9 mouse cellular contexts compared by ENCODE assay signal in the genomic region with DNA sequence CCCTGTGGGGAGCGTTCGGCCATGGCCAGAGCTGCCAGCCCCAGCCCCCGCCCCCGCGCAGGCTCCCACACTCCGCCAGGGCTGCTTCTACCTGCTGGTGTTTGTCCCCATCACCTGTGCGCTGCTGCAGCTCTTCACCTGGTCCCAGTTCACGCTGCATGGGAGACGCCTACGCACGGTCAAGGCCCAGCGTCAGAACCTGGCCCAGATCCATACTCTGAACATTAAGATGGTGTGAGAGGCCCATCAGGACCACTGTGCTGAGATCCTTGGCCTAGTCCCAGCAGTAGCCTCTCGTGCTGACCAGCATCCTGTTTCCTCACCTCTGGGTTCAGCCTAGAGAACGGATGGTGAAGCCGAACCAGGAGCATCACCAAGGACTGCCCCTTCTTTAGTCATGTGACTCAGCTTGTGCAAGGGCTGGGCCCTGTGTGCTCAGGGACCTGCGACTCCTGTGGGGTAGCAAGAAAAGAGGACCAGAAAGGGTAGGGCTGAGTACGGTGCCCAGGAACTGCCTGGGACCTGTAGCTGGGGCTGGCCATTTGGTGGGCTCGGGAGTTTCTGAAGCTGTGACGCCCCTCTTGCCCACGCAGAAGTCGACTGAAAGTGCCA. TPM values are rescaled to one million over a fixed set of nuclear protein-coding genes. Genes with fewer than 3 reads are reported as not detected.
DNase-seq lines count a peak whose midpoint lies in the region; ATAC-seq and TF ChIP-seq lines count a peak whose summit lies in the region.
"Had no signal": no experiment of that assay in that cellular context is flagged by ENCODE, and none has a peak within 500 bp of the region (broad histone marks: within the 10 kb centered on the region; RNA-seq: fewer than 3 reads in every experiment).

No protein-coding gene starts in this region.

- H3K9ac ChIP-seq in lung, postnatal 0 days (replicated peaks; ENCODE audit: low read depth), result no peak overlapping the region
- 0 out of 2 replicates have a peak overlapping the region, but pooled peaks have one; percentile 4 for H3K9ac ChIP-seq in hindbrain, embryonic 16.5 days (ENCODE audit: low read depth, low read length)
- no peak overlapping the region for H3K9ac ChIP-seq in stomach, embryonic 16.5 days (ENCODE audit: low read length)
- H3K9ac ChIP-seq: embryonic facial prominence, embryonic 15.5 days had no signal

- no peaks in the 10 kb centered on the region for H3K4me1 ChIP-seq in lung, postnatal 0 days (ENCODE audit: insufficient read depth, low read depth, low read length)
- H3K4me1 ChIP-seq in hindbrain, embryonic 16.5 days (ENCODE audit: control insufficient read depth, insufficient read depth, low read depth, low read length), result no peaks in the 10 kb centered on the region; the same call in 1 of the 2 replicates
- H3K4me1 ChIP-seq in stomach, embryonic 16.5 days (ENCODE audit: control insufficient read depth, insufficient read depth, low read length), result no peaks in the 10 kb centered on the region

- no peaks in the 10 kb centered on the region for H3K9me3 ChIP-seq in lung, postnatal 0 days (ENCODE audit: low read length)
- H3K9me3 ChIP-seq in hindbrain, embryonic 16.5 days (ENCODE audit: control insufficient read depth, low read length), result no peaks in the 10 kb centered on the region
- no peaks in the 10 kb centered on the region for H3K9me3 ChIP-seq in stomach, embryonic 16.5 days (replicated peaks; ENCODE audit: control insufficient read depth, low read length)
- H3K9me3 ChIP-seq: embryonic facial prominence, embryonic 15.5 days had no signal

- no peak overlapping the region for H3K4me3 ChIP-seq in lung, postnatal 0 days (ENCODE audit: low read depth, low read length)
- no peak overlapping the region for H3K4me3 ChIP-seq in hindbrain, embryonic 16.5 days (ENCODE audit: low read length)
- no peak overlapping the region for H3K4me3 ChIP-seq in stomach, embryonic 16.5 days (replicated peaks; ENCODE audit: low read length)
- H3K4me3 ChIP-seq: embryonic facial prominence, embryonic 15.5 days had no signal

- TF ChIP-seq EP300 in lung, postnatal 0 days (IDR thresholded peaks at IDR 0.05), result no peak

- H3K4me2 ChIP-seq in lung, postnatal 0 days (replicated peaks; ENCODE audit: low read depth, low read length), result no peak overlapping the region
- H3K4me2 ChIP-seq in hindbrain, embryonic 16.5 days (ENCODE audit: low read length), result no peak overlapping the region
- no peak overlapping the region for H3K4me2 ChIP-seq in stomach, embryonic 16.5 days (ENCODE audit: low read depth, low read length)
- H3K4me2 ChIP-seq: embryonic facial prominence, embryonic 15.5 days had no signal

- peak; percentile 58 for ATAC-seq in lung, postnatal 0 days
- ATAC-seq in hindbrain, embryonic 16.5 days, result peak; percentile 38; the same call in 1 of the 2 replicates
- 0 out of 2 replicates have a peak, but pooled peaks have one; percentile 2 for ATAC-seq in stomach, embryonic 16.5 days (ENCODE audit: insufficient read depth, low FRiP score)
- ATAC-seq in megakaryocyte-erythroid progenitor cell, adult 5-6 weeks (replicated peaks; ENCODE audit: low FRiP score, low TSS enrichment, poor library complexity, severe bottlenecking), result no peak

- WGBS in lung, postnatal 0 days, result 59% methylated on average over 21 of the region's 21 CpGs
- 44% methylated on average over 21 of the region's 21 CpGs for WGBS in hindbrain, embryonic 16.5 days
- 50% methylated on average over 21 of the region's 21 CpGs for WGBS in stomach, embryonic 16.5 days

- H3K36me3 ChIP-seq in lung, postnatal 0 days (ENCODE audit: insufficient read depth, low read length), result peaks cover 16% of the 10 kb centered on the region; the same call in 1 of the 2 replicates
- H3K36me3 ChIP-seq in hindbrain, embryonic 16.5 days (ENCODE audit: control insufficient read depth, insufficient read depth, low read length), result peaks cover 18% of the 10 kb centered on the region
- H3K36me3 ChIP-seq in stomach, embryonic 16.5 days (ENCODE audit: control insufficient read depth, insufficient read depth, low read length), result peaks cover 17% of the 10 kb centered on the region

- TF ChIP-seq CTCF in lung, postnatal 0 days (IDR thresholded peaks at IDR 0.05), result no peak

- H3K27ac ChIP-seq in lung, postnatal 0 days (ENCODE audit: low read length), result no peak overlapping the region
- H3K27ac ChIP-seq in hindbrain, embryonic 16.5 days (ENCODE audit: low read depth, low read length), result no peak overlapping the region; the same call in 1 of the 2 replicates
- no peak overlapping the region for H3K27ac ChIP-seq in stomach, embryonic 16.5 days (ENCODE audit: low read length)
- H3K27ac ChIP-seq: embryonic facial prominence, embryonic 15.5 days had no signal

- H3K27me3 ChIP-seq in lung, postnatal 0 days (replicated peaks; ENCODE audit: insufficient read depth, low read length), result no peaks in the 10 kb centered on the region
- H3K27me3 ChIP-seq in hindbrain, embryonic 16.5 days (replicated peaks; ENCODE audit: control insufficient read depth, insufficient read depth, low read length), result no peaks in the 10 kb centered on the region
- H3K27me3 ChIP-seq in stomach, embryonic 16.5 days (ENCODE audit: control insufficient read depth, insufficient read depth, low read length), result no peaks in the 10 kb centered on the region
- H3K27me3 ChIP-seq: embryonic facial prominence, embryonic 15.5 days had no signal

- peak; percentile 44 to 47 for DNase-seq in cerebellum, postnatal 10 days
- no peak for DNase-seq in cerebellum, adult 9-11 months
- DNase-seq in lung, postnatal 0 days (ENCODE audit: low spot score), result peak; percentile 21
- DNase-seq in lung, postnatal 36 days, result no peak
- no peak for DNase-seq in urinary bladder, postnatal 14 days (ENCODE audit: low spot score)

RNA-seq across cellular contexts. Expression of gene Actr1a, which starts 21.0 kb away (rescaled TPM):
- 98.2 and 104 TPM in 2 replicates for polyA plus RNA-seq in lung, postnatal 0 days (2015; fragmentation: Nextera tagmentation; extraction: Ambion mirVana)
- 351 and 369 TPM in 2 replicates for polyA plus RNA-seq in hindbrain, embryonic 16.5 days (2015; fragmentation: Nextera tagmentation; extraction: Ambion mirVana)
- 135 and 146 TPM in 2 replicates for polyA plus RNA-seq in stomach, embryonic 16.5 days (2015; fragmentation: Nextera tagmentation; extraction: Ambion mirVana)
- 86.5 and 93.6 TPM in 2 replicates for total RNA-seq in megakaryocyte-erythroid progenitor cell, adult 5-6 weeks (2014; fragmentation: Nextera tagmentation)
- 67.5 and 90.5 TPM in 2 replicates for total RNA-seq in megakaryocyte-erythroid progenitor cell, adult 5-6 weeks (2017)

RNA-seq across cellular contexts. Expression of gene Sufu, which starts 22.1 kb away (rescaled TPM):
- 13.1 and 14.2 TPM in 2 replicates for polyA plus RNA-seq in lung, postnatal 0 days (2015; fragmentation: Nextera tagmentation; extraction: Ambion mirVana)
- polyA plus RNA-seq in hindbrain, embryonic 16.5 days (2015; fragmentation: Nextera tagmentation; extraction: Ambion mirVana), result 19.8 and 24.2 TPM in 2 replicates
- polyA plus RNA-seq in stomach, embryonic 16.5 days (2015; fragmentation: Nextera tagmentation; extraction: Ambion mirVana), result 26.4 and 27.4 TPM in 2 replicates
- total RNA-seq in megakaryocyte-erythroid progenitor cell, adult 5-6 weeks (2014; fragmentation: Nextera tagmentation), result 16.3 and 19.9 TPM in 2 replicates
- 4.5 and 7.4 TPM in 2 replicates for total RNA-seq in megakaryocyte-erythroid progenitor cell, adult 5-6 weeks (2017)

RNA-seq across cellular contexts. Expression of gene 2310034G01Rik, which starts 24.5 kb away (rescaled TPM):
- 5.0 and 7.1 TPM in 2 replicates for polyA plus RNA-seq in lung, postnatal 0 days (2015; fragmentation: Nextera tagmentation; extraction: Ambion mirVana)
- polyA plus RNA-seq in hindbrain, embryonic 16.5 days (2015; fragmentation: Nextera tagmentation; extraction: Ambion mirVana), result 2.4 TPM in 2 replicates
- polyA plus RNA-seq in stomach, embryonic 16.5 days (2015; fragmentation: Nextera tagmentation; extraction: Ambion mirVana), result 1.7 and 1.8 TPM in 2 replicates
- total RNA-seq in megakaryocyte-erythroid progenitor cell, adult 5-6 weeks (2014; fragmentation: Nextera tagmentation), result 0.55 TPM in 1 of 2 replicates, not detected in the other
- total RNA-seq in megakaryocyte-erythroid progenitor cell, adult 5-6 weeks (2017), result 0.56 TPM in 1 of 2 replicates, not detected in the other

RNA-seq across cellular contexts. Expression of gene Mfsd13a, which starts 33.7 kb away (rescaled TPM):
- polyA plus RNA-seq in lung, postnatal 0 days (2015; fragmentation: Nextera tagmentation; extraction: Ambion mirVana), result 6.4 and 6.6 TPM in 2 replicates
- polyA plus RNA-seq in hindbrain, embryonic 16.5 days (2015; fragmentation: Nextera tagmentation; extraction: Ambion mirVana), result 13.0 and 13.4 TPM in 2 replicates
- 13.8 and 16.8 TPM in 2 replicates for polyA plus RNA-seq in stomach, embryonic 16.5 days (2015; fragmentation: Nextera tagmentation; extraction: Ambion mirVana)
- 15.0 and 16.5 TPM in 2 replicates for total RNA-seq in megakaryocyte-erythroid progenitor cell, adult 5-6 weeks (2014; fragmentation: Nextera tagmentation)
- 1.3 and 1.7 TPM in 2 replicates for total RNA-seq in megakaryocyte-erythroid progenitor cell, adult 5-6 weeks (2017)

RNA-seq across cellular contexts. Expression of gene Cuedc2, which starts 36.1 kb away (rescaled TPM):
- 94.9 and 99.9 TPM in 2 replicates for polyA plus RNA-seq in lung, postnatal 0 days (2015; fragmentation: Nextera tagmentation; extraction: Ambion mirVana)
- 343 and 362 TPM in 2 replicates for polyA plus RNA-seq in hindbrain, embryonic 16.5 days (2015; fragmentation: Nextera tagmentation; extraction: Ambion mirVana)
- polyA plus RNA-seq in stomach, embryonic 16.5 days (2015; fragmentation: Nextera tagmentation; extraction: Ambion mirVana), result 131 and 133 TPM in 2 replicates
- 58.5 and 61.2 TPM in 2 replicates for total RNA-seq in megakaryocyte-erythroid progenitor cell, adult 5-6 weeks (2014; fragmentation: Nextera tagmentation)
- 100 and 121 TPM in 2 replicates for total RNA-seq in megakaryocyte-erythroid progenitor cell, adult 5-6 weeks (2017)

Comparison
In these comparisons a context has a peak if more than half of its experiments do, and no peak if none do; other contexts are left out.
1. DNase-seq: peak in cerebellum, postnatal 10 days (2 of 2) and lung, postnatal 0 days (single experiment); none in cerebellum, adult 9-11 months (single experiment), lung, postnatal 36 days (single experiment) and urinary bladder, postnatal 14 days (single experiment).